Mouse (Mus musculus): Measurements from ENCODE around the gene Rptor. TPM values are rescaled to one million over a fixed set of nuclear protein-coding genes. Genes with fewer than 3 reads are reported as not detected.

The Rptor gene
- polyA plus RNA-seq, 1 experiment from 2014 or later, result 10.8 TPM

DNA sequence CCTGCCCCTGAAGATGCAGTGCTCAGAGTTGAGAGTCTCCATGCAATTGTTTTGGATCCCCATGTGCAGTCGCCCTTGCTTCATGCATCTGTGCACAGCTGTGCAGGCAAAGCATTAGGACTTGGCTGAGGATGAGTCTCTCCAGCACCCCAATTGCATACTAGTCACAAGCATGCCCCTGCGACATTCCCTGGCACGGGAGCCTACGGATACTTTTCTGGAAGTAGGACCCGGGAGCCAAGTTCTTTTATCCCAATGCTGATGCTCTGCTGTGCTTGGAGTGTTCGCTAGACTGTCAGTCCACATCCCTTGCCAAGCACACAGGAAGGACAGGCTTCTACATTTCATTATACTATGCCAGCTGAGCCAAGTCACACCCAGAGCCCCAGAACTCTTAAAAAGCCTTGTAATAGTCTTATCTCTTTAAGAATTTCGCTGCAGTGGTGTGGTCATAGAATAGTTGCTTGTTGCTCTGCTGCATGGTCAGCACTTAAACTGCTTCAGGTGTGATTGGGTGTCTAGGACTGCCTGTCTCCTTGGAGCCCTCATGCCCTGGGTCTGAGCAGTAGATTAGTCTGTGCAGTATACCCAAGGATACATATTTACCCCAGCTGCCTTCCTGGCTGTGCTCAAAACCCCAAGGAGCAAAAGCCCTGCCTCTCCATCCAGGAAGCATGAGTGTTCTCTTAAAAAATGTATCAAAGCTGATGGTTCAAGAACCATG, 183.1 kb downstream of the Rptor start:
- peaks cover 36% of the 10 kb centered on the region for H3K4me1 ChIP-seq (ENCODE audit: control insufficient read depth, insufficient read depth, low read length)
- WGBS, result 86% methylated on average over 7 of the region's 7 CpGs
- H3K27me3 ChIP-seq (ENCODE audit: control insufficient read depth, insufficient read depth, low read length), result no peaks in the 10 kb centered on the region
- ATAC-seq (ENCODE audit: low FRiP score, low TSS enrichment), result no peak
- H3K4me2 ChIP-seq (ENCODE audit: low read length), result no peak overlapping the region
- no peak overlapping the region for H3K9ac ChIP-seq (replicated peaks; ENCODE audit: low read length)
- H3K9me3 ChIP-seq (ENCODE audit: control insufficient read depth, low read length), result no peaks in the 10 kb centered on the region
- no peak overlapping the region for H3K4me3 ChIP-seq (replicated peaks; ENCODE audit: low read depth, low read length)
- DNase-seq, result no peak
- H3K36me3 ChIP-seq (ENCODE audit: control insufficient read depth, insufficient read depth, low read length), result no peaks in the 10 kb centered on the region
- peak overlapping the region; percentile 52; the same call in 1 of the 2 replicates for H3K27ac ChIP-seq (replicated peaks; ENCODE audit: low read depth, low read length)

GRCm38 (mm10) chr11:119786385-119786880, 183.7 kb downstream of the Rptor start:
- Histone ChIP-seq H3K4me3 (replicated peaks; ENCODE audit: low read depth, low read length) (no peak overlapping the region), H3K36me3 (ENCODE audit: control insufficient read depth, insufficient read depth, low read length) (no peaks in the 10 kb centered on the region), H3K9ac (replicated peaks; ENCODE audit: low read length) (no peak overlapping the region), H3K4me2 (ENCODE audit: low read length) (no peak overlapping the region), H3K27ac (replicated peaks; ENCODE audit: low read depth, low read length) (peak overlapping the region; percentile 82; the same call in 1 of the 2 replicates), H3K27me3 (ENCODE audit: control insufficient read depth, insufficient read depth, low read length) (no peaks in the 10 kb centered on the region), H3K9me3 (ENCODE audit: control insufficient read depth, low read length) (no peaks in the 10 kb centered on the region), H3K4me1 (ENCODE audit: control insufficient read depth, insufficient read depth, low read length) (peaks cover 36% of the 10 kb centered on the region)
- WGBS, result 72% methylated on average over 8 of the region's 8 CpGs
- ATAC-seq (ENCODE audit: low FRiP score, low TSS enrichment) (no peak), DNase-seq (no peak)

DNA sequence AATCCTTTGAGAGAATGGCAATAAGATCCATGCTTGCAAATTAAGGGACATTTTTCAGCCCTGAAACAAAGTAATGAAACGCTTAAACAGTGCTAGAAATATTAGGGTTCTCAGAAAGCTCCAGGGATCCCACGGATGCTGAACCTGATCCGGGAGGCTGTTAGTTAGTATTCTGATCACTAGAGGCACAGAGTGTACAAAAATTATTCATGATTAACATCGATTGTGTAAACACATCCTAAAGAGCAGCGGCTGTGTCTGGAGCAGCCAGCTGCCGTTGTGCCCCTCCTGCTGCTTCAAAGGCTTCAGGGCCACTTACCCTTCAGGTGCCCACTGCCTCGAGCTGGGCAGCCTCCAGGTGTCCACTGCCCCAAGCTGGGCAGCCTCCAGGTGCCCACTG, 185.8 kb downstream of the Rptor start:
- ATAC-seq (ENCODE audit: low FRiP score, low TSS enrichment), result no peak
- Histone ChIP-seq H3K9me3 (ENCODE audit: control insufficient read depth, low read length) (no peaks in the 10 kb centered on the region), H3K36me3 (ENCODE audit: control insufficient read depth, insufficient read depth, low read length) (no peaks in the 10 kb centered on the region), H3K27ac (replicated peaks; ENCODE audit: low read depth, low read length) (peak overlapping the region; percentile 82), H3K27me3 (ENCODE audit: control insufficient read depth, insufficient read depth, low read length) (no peaks in the 10 kb centered on the region), H3K4me1 (ENCODE audit: control insufficient read depth, insufficient read depth, low read length) (peaks cover 36% of the 10 kb centered on the region), H3K9ac (replicated peaks; ENCODE audit: low read length) (no peak overlapping the region), H3K4me3 (replicated peaks; ENCODE audit: low read depth, low read length) (no peak overlapping the region), H3K4me2 (ENCODE audit: low read length) (no peak overlapping the region)
- peak; percentile 61 for DNase-seq
- WGBS, result 37% methylated on average over 7 of the region's 7 CpGs

DNA sequence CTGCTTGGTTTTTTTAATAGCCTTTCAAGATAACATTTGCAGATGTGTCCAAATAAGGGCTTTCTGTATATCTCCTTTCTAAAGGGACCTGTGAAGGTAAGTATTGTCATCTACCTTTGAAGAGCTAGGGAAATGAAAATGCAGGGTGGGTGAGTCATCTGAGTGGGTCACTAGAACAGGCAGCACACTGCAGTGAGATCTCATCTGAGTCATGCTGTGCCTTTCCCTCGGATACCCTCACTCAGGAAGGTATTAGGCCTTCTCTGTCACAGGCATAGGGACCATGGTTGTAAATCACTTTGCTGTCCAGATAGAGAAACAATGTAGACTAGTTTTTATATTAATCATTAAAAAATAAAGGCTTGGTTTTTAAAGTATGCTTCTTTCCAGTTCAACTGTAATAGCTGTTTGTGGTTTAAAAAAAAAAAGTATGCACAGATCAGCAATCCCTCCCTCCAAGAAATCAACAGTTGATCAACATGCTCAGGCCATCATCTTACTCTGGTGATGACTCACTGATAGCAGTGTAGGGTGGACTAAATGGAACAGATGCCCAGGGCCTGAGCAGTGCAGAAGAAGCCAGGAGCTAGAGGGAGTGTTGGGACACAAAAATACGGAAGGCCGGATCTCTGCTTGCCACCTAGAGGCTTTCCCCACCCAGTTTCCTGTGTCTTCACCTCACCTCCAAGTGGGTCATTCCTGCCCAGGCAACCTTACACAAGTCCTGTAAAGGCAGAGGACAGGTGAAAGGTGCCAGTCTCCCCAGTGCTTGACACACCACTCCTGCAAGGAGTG, 186.4 kb downstream of the Rptor start:
- no peaks in the 10 kb centered on the region for H3K36me3 ChIP-seq (ENCODE audit: control insufficient read depth, insufficient read depth, low read length)
- WGBS, result 63% methylated on average over 3 of the region's 3 CpGs
- no peaks in the 10 kb centered on the region for H3K9me3 ChIP-seq (ENCODE audit: control insufficient read depth, low read length)
- peaks cover 36% of the 10 kb centered on the region for H3K4me1 ChIP-seq (ENCODE audit: control insufficient read depth, insufficient read depth, low read length)
- DNase-seq, result no peak
- H3K27me3 ChIP-seq (ENCODE audit: control insufficient read depth, insufficient read depth, low read length), result no peaks in the 10 kb centered on the region
- H3K27ac ChIP-seq (replicated peaks; ENCODE audit: low read depth, low read length), result peak overlapping the region; percentile 82
- no peak overlapping the region for H3K4me3 ChIP-seq (replicated peaks; ENCODE audit: low read depth, low read length)
- ATAC-seq (ENCODE audit: low FRiP score, low TSS enrichment), result no peak
- no peak overlapping the region for H3K4me2 ChIP-seq (ENCODE audit: low read length)
- no peak overlapping the region for H3K9ac ChIP-seq (replicated peaks; ENCODE audit: low read length)

DNA sequence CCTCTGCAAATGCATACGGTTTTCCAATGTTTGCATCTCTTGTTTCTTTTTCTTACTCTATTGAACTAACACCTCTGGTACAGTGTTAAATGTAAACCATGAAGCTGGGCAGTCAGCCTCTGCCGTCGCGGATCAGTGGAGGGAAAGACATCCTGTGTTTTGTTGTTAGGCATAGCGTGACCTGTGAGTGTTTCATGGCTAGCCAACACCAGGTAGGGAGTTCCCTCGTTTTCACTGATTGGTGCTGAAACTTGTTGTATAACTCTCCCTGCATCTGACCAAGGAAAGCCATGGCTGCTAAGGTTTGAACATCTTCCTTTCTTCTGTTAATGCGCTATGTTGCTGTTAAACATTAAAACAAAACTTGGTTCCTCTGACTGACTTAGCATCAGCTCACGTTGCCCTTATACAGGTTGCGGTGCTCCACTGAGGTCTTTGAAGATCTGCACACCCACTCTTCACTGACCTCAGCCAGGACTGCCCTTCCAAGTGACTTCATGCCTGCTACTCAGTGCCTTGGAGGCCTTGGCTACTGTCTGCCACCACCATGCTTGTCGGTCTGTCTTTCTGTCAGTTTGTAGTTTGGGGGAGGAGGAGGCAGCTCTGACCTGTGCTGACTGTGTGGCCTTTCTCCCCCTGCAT, 189.3 kb downstream of the Rptor start:
- peaks cover 42% of the 10 kb centered on the region for H3K4me1 ChIP-seq (ENCODE audit: control insufficient read depth, insufficient read depth, low read length)
- H3K9ac ChIP-seq (replicated peaks; ENCODE audit: low read length), result no peak overlapping the region
- no peak overlapping the region for H3K4me3 ChIP-seq (replicated peaks; ENCODE audit: low read depth, low read length)
- no peak for DNase-seq
- no peak overlapping the region for H3K27ac ChIP-seq (replicated peaks; ENCODE audit: low read depth, low read length)
- H3K27me3 ChIP-seq (ENCODE audit: control insufficient read depth, insufficient read depth, low read length), result no peaks in the 10 kb centered on the region
- WGBS, result 83% methylated on average over 10 of the region's 10 CpGs
- H3K4me2 ChIP-seq (ENCODE audit: low read length), result no peak overlapping the region
- H3K36me3 ChIP-seq (ENCODE audit: control insufficient read depth, insufficient read depth, low read length), result no peaks in the 10 kb centered on the region
- ATAC-seq (ENCODE audit: low FRiP score, low TSS enrichment), result no peak
- no peaks in the 10 kb centered on the region for H3K9me3 ChIP-seq (ENCODE audit: control insufficient read depth, low read length)

DNA sequence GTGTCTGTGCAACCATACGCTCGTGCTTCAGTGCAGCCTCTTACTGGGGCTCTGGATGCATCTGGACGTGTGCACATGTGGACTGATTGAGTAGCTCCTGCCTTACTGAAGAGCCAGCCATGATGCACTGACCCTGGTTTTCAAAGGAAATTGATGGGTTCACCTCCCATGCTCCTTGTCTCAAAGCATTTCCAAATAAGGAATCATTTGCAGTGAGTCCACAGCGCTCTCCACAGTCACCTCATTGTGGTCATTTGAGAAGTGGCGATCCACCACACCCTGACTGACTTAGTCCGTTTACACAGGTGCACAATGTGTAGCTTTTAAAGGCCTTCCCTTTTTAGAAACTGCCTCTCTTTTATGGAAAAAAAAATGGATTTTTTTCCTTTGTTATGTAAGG, 190.7 kb downstream of the Rptor start:
- no peak for ATAC-seq (ENCODE audit: low FRiP score, low TSS enrichment)
- H3K9me3 ChIP-seq (ENCODE audit: control insufficient read depth, low read length), result no peaks in the 10 kb centered on the region
- 81% methylated on average over 6 of the region's 6 CpGs for WGBS
- H3K4me2 ChIP-seq (ENCODE audit: low read length), result no peak overlapping the region
- no peak overlapping the region for H3K4me3 ChIP-seq (replicated peaks; ENCODE audit: low read depth, low read length)
- peaks cover 35% of the 10 kb centered on the region for H3K4me1 ChIP-seq (ENCODE audit: control insufficient read depth, insufficient read depth, low read length)
- H3K27me3 ChIP-seq (ENCODE audit: control insufficient read depth, insufficient read depth, low read length), result no peaks in the 10 kb centered on the region
- H3K27ac ChIP-seq (replicated peaks; ENCODE audit: low read depth, low read length), result 0 out of 2 replicates have a peak overlapping the region, but pooled peaks have one; percentile 28
- no peak for DNase-seq
- H3K9ac ChIP-seq (replicated peaks; ENCODE audit: low read length), result no peak overlapping the region
- H3K36me3 ChIP-seq (ENCODE audit: control insufficient read depth, insufficient read depth, low read length), result no peaks in the 10 kb centered on the region

GRCm38 (mm10) chr11:119794020-119794419, 191.3 kb downstream of the Rptor start:
- Histone ChIP-seq H3K4me1 (ENCODE audit: control insufficient read depth, insufficient read depth, low read length) (peaks cover 29% of the 10 kb centered on the region; the same call in 1 of the 2 replicates), H3K9ac (replicated peaks; ENCODE audit: low read length) (no peak overlapping the region), H3K4me3 (replicated peaks; ENCODE audit: low read depth, low read length) (no peak overlapping the region), H3K27ac (replicated peaks; ENCODE audit: low read depth, low read length) (no peak overlapping the region), H3K36me3 (ENCODE audit: control insufficient read depth, insufficient read depth, low read length) (no peaks in the 10 kb centered on the region), H3K4me2 (ENCODE audit: low read length) (no peak overlapping the region), H3K27me3 (ENCODE audit: control insufficient read depth, insufficient read depth, low read length) (no peaks in the 10 kb centered on the region), H3K9me3 (ENCODE audit: control insufficient read depth, low read length) (no peaks in the 10 kb centered on the region)
- ATAC-seq (ENCODE audit: low FRiP score, low TSS enrichment) (no peak), DNase-seq (no peak)
- 100% methylated on average over 1 of the region's 1 CpGs for WGBS

GRCm38 (mm10) chr11:119794671-119795070, 192.0 kb downstream of the Rptor start:
- ATAC-seq (ENCODE audit: low FRiP score, low TSS enrichment) (no peak), DNase-seq (no peak)
- no peak overlapping the region for H3K27ac ChIP-seq (replicated peaks; ENCODE audit: low read depth, low read length)
- H3K27me3 ChIP-seq (ENCODE audit: control insufficient read depth, insufficient read depth, low read length), result no peaks in the 10 kb centered on the region
- no peaks in the 10 kb centered on the region for H3K36me3 ChIP-seq (ENCODE audit: control insufficient read depth, insufficient read depth, low read length)
- H3K4me1 ChIP-seq (ENCODE audit: control insufficient read depth, insufficient read depth, low read length), result peaks cover 23% of the 10 kb centered on the region; the same call in 1 of the 2 replicates
- 68% methylated on average over 6 of the region's 6 CpGs for WGBS
- H3K9me3 ChIP-seq (ENCODE audit: control insufficient read depth, low read length), result no peaks in the 10 kb centered on the region
- H3K4me2 ChIP-seq (ENCODE audit: low read length), result no peak overlapping the region
- no peak overlapping the region for H3K4me3 ChIP-seq (replicated peaks; ENCODE audit: low read depth, low read length)
- H3K9ac ChIP-seq (replicated peaks; ENCODE audit: low read length), result no peak overlapping the region

Data from midbrain, embryonic 14.5 days (tissue).